Mouse (Mus musculus): ENCODE measurements around the gene Uox. TPM values are rescaled to one million over a fixed set of nuclear protein-coding genes. Genes with fewer than 3 reads are reported as not detected.

Gene Uox
- total RNA-seq, 2 experiments from 2014 or later = 1.9 TPM; not detected in 1

- DNase-seq (ENCODE audit: low spot score in 2 of 2) = no peak
Measured at GRCm38 (mm10) chr3:146620555-146621249, 50.5 kb downstream of the Uox start.

GRCm38 (mm10) chr3:146621966-146622365 is 51.7 kb downstream of the Uox start:
- DNase-seq (ENCODE audit: low spot score in 2 of 2) = no peak

- no peak for DNase-seq (ENCODE audit: low spot score in 2 of 2)
Measured at GRCm38 (mm10) chr3:146625766-146626165, 55.5 kb downstream of the Uox start.

GRCm38 (mm10) chr3:146628227-146628982 is 58.2 kb downstream of the Uox start:
- DNase-seq (ENCODE audit: low spot score in 2 of 2) = no peak

- no peak for DNase-seq (ENCODE audit: low spot score in 2 of 2)
Measured at GRCm38 (mm10) chr3:146632506-146632905, 62.3 kb downstream of the Uox start.

GRCm38 (mm10) chr3:146641818-146642427 is 71.7 kb downstream of the Uox start:
- no peak for DNase-seq (ENCODE audit: low spot score in 2 of 2)

- DNase-seq (ENCODE audit: low spot score in 2 of 2) = no peak
Measured at GRCm38 (mm10) chr3:146649311-146649894, 79.2 kb downstream of the Uox start.

GRCm38 (mm10) chr3:146650716-146651115 is 80.5 kb downstream of the Uox start:
- no peak for DNase-seq (ENCODE audit: low spot score in 2 of 2)

GRCm38 (mm10) chr3:146651217-146651616 is 81.0 kb downstream of the Uox start, which contains the start of gene 4930503B20Rik:
Gene 4930503B20Rik, minus strand, starts transcription at chr3:146651317.
- no peak for DNase-seq (ENCODE audit: low spot score in 2 of 2)

GRCm38 (mm10) chr3:146652431-146652830 is 82.2 kb downstream of the Uox start:
- no peak for DNase-seq (ENCODE audit: low spot score in 2 of 2)

- no peak for DNase-seq (ENCODE audit: low spot score in 2 of 2)
Measured at GRCm38 (mm10) chr3:146653692-146654091, 83.5 kb downstream of the Uox start.

GRCm38 (mm10) chr3:146655111-146655577 is 84.9 kb downstream of the Uox start:
- DNase-seq (ENCODE audit: low spot score in 2 of 2) = no peak

GRCm38 (mm10) chr3:146657433-146657832 is 87.2 kb downstream of the Uox start:
- no peak for DNase-seq (ENCODE audit: low spot score in 2 of 2)

- no peak for DNase-seq (ENCODE audit: low spot score in 2 of 2)
Measured at GRCm38 (mm10) chr3:146658061-146658639, 87.9 kb downstream of the Uox start.

- no peak for DNase-seq (ENCODE audit: low spot score in 2 of 2)
Measured at GRCm38 (mm10) chr3:146659321-146659720, 89.1 kb downstream of the Uox start.

GRCm38 (mm10) chr3:146661001-146661400 is 90.8 kb downstream of the Uox start:
- no peak for DNase-seq (ENCODE audit: low spot score in 2 of 2)

- DNase-seq (ENCODE audit: low spot score in 2 of 2) = no peak
Measured at GRCm38 (mm10) chr3:146661907-146662306, 91.7 kb downstream of the Uox start.

- DNase-seq (ENCODE audit: low spot score in 2 of 2) = peak in 1 of 2 experiments; percentile 50
Measured at GRCm38 (mm10) chr3:146671121-146671520, 100.9 kb downstream of the Uox start.

GRCm38 (mm10) chr3:146675101-146675500 is 104.9 kb downstream of the Uox start:
- no peak for DNase-seq (ENCODE audit: low spot score in 2 of 2)

GRCm38 (mm10) chr3:146676193-146676592 is 106.0 kb downstream of the Uox start:
- no peak for DNase-seq (ENCODE audit: low spot score in 2 of 2)

GRCm38 (mm10) chr3:146679646-146680045 is 109.4 kb downstream of the Uox start:
- DNase-seq (ENCODE audit: low spot score in 2 of 2) = no peak

Measured in gastrocnemius, postnatal 4 days (tissue).